Mouse (Mus musculus) neural tube, embryonic 12.5 days (tissue): ENCODE measurements around the gene Zfyve27. TPM values are rescaled to one million over a fixed set of nuclear protein-coding genes. Genes with fewer than 3 reads are reported as not detected.

Source experiments
- ATAC-seq: fragments of 200-750 bp; cut with Nextera tagmentation; 2 replicates; pipeline ENCODE4 v1.8.0; 2017; ENCODE audit warnings: low read depth, mild to moderate bottlenecking, moderate TSS enrichment, moderate library complexity; ENCODE audit not compliant: low FRiP score
- H3K27ac ChIP-seq: fragments of 300-500 bp; sonication (generic); 2 replicates; pipeline ENCODE4 v1.5.1; 2016
- H3K27me3 ChIP-seq: fragments of 300-500 bp; sonication (generic); replicated peaks from 2 replicates; pipeline ENCODE4 v1.6.1; 2016; ENCODE audit warnings: mild to moderate bottlenecking
- H3K36me3 ChIP-seq: fragments of 300-500 bp; sonication (generic); 2 replicates; pipeline ENCODE4 v1.6.1; 2016; ENCODE audit warnings: mild to moderate bottlenecking
- H3K4me1 ChIP-seq: fragments of 300-500 bp; sonication (generic); 2 replicates; pipeline ENCODE4 v1.6.1; 2016
- H3K4me2 ChIP-seq: fragments of 300-500 bp; sonication (generic); replicated peaks from 2 replicates; pipeline ENCODE4 v1.6.1; 2016; ENCODE audit warnings: mild to moderate bottlenecking
- H3K4me3 ChIP-seq: fragments of 300-500 bp; sonication (generic); 2 replicates; pipeline ENCODE4 v1.5.1; 2016
- H3K9ac ChIP-seq: fragments of 300-500 bp; sonication (generic); 2 replicates; pipeline ENCODE4 v1.6.1; 2016; ENCODE audit warnings: mild to moderate bottlenecking
- H3K9me3 ChIP-seq: fragments of 300-500 bp; sonication (generic); 2 replicates; pipeline ENCODE4 v1.6.1; 2016; ENCODE audit warnings: mild to moderate bottlenecking
- WGBS: fragments of 180-500 bp; shearing (Covaris S2); methylation state at CpG from one replicate; pipeline ENCODE4 v1.1.7; 2016; 5-methylcytosine and 5-hydroxymethylcytosine counted together
- polyA plus RNA-seq: library from polyadenylated mRNA; unstranded; fragments of >200 nt; fragmentation: Nextera tagmentation; extraction: Ambion mirVana; gene quantifications from 2 replicates; pipeline ENCODE4 v1.2.1, GENCODE M21; 2016

Zfyve27 gene
- polyA plus RNA-seq, 1 experiment from 2014 or later: 59.1 TPM

GRCm38 (mm10) chr19:42196378-42196777, 32.6 kb downstream of the Zfyve27 start:
- ATAC-seq: no peak
- WGBS: 85% methylated on average over 4 of the region's 4 CpGs

DNA sequence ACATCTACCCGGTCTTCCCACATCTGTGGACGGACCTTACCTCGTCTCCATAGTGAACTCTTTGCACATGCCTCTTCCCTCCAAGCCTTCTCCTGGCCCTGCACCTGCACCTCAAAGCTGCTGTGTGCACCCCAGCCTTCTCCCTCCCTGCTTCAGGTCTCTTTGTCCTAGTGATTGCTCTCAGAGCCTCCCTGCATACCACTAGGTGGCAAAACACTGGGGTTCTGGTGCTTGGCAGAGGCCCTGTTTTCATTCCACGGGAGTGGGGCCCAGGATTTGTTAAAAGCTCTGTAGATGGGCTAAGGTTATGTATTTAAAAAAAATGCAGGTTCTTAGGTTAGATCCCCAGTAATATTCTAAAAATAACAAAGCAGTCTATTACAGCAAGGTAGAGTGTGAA, 33.3 kb downstream of the Zfyve27 start:
- no peaks in the 10 kb centered on the region for H3K9me3 ChIP-seq
- peaks cover 13% of the 10 kb centered on the region; the same call in 1 of the 2 replicates for H3K4me1 ChIP-seq
- H3K36me3 ChIP-seq: peaks cover 5% of the 10 kb centered on the region
- no peak overlapping the region for H3K9ac ChIP-seq
- WGBS: 66% methylated on average over 4 of the region's 4 CpGs
- no peak for ATAC-seq
- H3K27ac ChIP-seq: no peak overlapping the region
- H3K27me3 ChIP-seq: peaks cover 38% of the 10 kb centered on the region
- H3K4me2 ChIP-seq: no peak overlapping the region
- H3K4me3 ChIP-seq: no peak overlapping the region

More at GRCm38 (mm10) chr19:42196378-42196777, 32.6 kb downstream of the Zfyve27 start:
- Histone ChIP-seq H3K4me3 (no peak overlapping the region), H3K4me1 (peaks cover 6% of the 10 kb centered on the region; the same call in 1 of the 2 replicates), H3K27me3 (peaks cover 31% of the 10 kb centered on the region), H3K27ac (no peak overlapping the region), H3K9me3 (no peaks in the 10 kb centered on the region), H3K4me2 (no peak overlapping the region), H3K9ac (no peak overlapping the region), H3K36me3 (peaks cover 11% of the 10 kb centered on the region)

- Histone ChIP-seq H3K9ac (no peak overlapping the region), H3K27ac (no peak overlapping the region), H3K4me3 (no peak overlapping the region), H3K36me3 (no peaks in the 10 kb centered on the region), H3K4me2 (no peak overlapping the region), H3K27me3 (peaks cover 47% of the 10 kb centered on the region), H3K4me1 (peaks cover 16% of the 10 kb centered on the region; the same call in 1 of the 2 replicates), H3K9me3 (no peaks in the 10 kb centered on the region)
- no peak for ATAC-seq
- WGBS: 49% methylated on average over 11 of the region's 11 CpGs
Observed at GRCm38 (mm10) chr19:42198026-42198425, 34.3 kb downstream of the Zfyve27 start.

GRCm38 (mm10) chr19:42201696-42202381, 38.1 kb downstream of the Zfyve27 start, which contains the start of gene Sfrp5:
Gene Sfrp5 (minus strand): TSS chr19:42202252.
- H3K4me2 ChIP-seq: peak within 1 kb of the TSS; percentile 55
- ATAC-seq: 0 out of 2 replicates have a peak, but pooled peaks have one; percentile 39
- peaks cover 56% of the 10 kb centered on the region for H3K27me3 ChIP-seq

GRCm38 (mm10) chr19:42202467-42202866, 38.7 kb downstream of the Zfyve27 start:
- peaks cover 56% of the 10 kb centered on the region for H3K27me3 ChIP-seq
- 41% methylated on average over 8 of the region's 8 CpGs for WGBS
- no peak overlapping the region for H3K9ac ChIP-seq
- H3K4me1 ChIP-seq: peaks cover 13% of the 10 kb centered on the region; the same call in 1 of the 2 replicates
- H3K27ac ChIP-seq: no peak overlapping the region
- H3K36me3 ChIP-seq: no peaks in the 10 kb centered on the region
- H3K4me3 ChIP-seq: no peak overlapping the region
- peak overlapping the region; percentile 55 for H3K4me2 ChIP-seq
- no peaks in the 10 kb centered on the region for H3K9me3 ChIP-seq
- no peak for ATAC-seq

More at GRCm38 (mm10) chr19:42201696-42202381, 38.1 kb downstream of the Zfyve27 start, which contains the start of gene Sfrp5:
- H3K4me3 ChIP-seq: peak within 1 kb of the TSS; percentile 31
- no peaks in the 10 kb centered on the region for H3K36me3 ChIP-seq
- H3K9ac ChIP-seq: peak within 1 kb of the TSS; percentile 13; the same call in 1 of the 2 replicates
- H3K27ac ChIP-seq: no peak within 1 kb of the TSS
- WGBS: under 1% methylated on average over 60 of the region's 60 CpGs
- peaks cover 13% of the 10 kb centered on the region; the same call in 1 of the 2 replicates for H3K4me1 ChIP-seq
- H3K9me3 ChIP-seq: no peaks in the 10 kb centered on the region

DNA sequence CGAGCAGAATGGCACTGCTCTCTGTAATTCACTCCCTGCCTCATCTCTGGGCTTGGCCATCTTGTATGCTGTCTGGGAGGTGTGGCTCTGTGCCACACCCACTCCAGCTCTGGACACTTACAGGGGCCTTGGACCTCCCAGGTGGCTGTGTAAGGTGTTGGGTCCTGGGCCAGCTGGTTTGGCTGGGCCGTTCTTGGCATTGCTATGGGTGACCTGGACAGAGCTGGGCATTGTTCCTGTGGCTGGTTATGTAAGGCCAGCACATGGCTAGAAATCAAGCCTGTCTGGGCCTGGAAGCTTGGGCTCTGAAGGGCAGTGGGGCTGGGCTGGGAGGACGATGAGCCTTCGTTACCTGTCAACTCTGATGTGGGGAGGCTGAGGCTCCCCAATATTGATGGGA, 40.6 kb downstream of the Zfyve27 start:
- Histone ChIP-seq H3K4me2 (no peak overlapping the region), H3K4me1 (peaks cover 13% of the 10 kb centered on the region; the same call in 1 of the 2 replicates), H3K27me3 (peaks cover 46% of the 10 kb centered on the region), H3K36me3 (no peaks in the 10 kb centered on the region), H3K27ac (no peak overlapping the region), H3K9me3 (no peaks in the 10 kb centered on the region), H3K9ac (no peak overlapping the region), H3K4me3 (no peak overlapping the region)
- 87% methylated on average over 4 of the region's 4 CpGs for WGBS
- ATAC-seq: no peak

DNA sequence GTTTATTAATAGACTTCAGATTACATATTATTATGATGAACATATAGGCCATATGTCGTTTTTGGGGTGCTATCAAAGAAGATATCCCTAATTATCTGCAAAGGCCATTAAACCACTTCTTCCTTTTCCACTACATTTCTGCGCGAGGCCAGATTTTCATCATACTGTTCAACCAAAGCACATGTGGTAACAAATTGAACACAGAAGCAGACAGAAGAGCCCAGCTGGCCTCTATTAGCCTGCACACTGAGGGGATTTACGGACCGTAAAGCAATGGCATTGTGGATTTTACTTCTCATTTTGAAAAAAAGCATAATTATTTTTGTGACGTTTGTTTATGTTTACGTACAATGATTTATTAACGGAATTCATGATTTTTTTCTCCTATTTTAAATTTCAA, 41.5 kb downstream of the Zfyve27 start:
- H3K36me3 ChIP-seq: no peaks in the 10 kb centered on the region
- peaks cover 21% of the 10 kb centered on the region; the same call in 1 of the 2 replicates for H3K4me1 ChIP-seq
- WGBS: 74% methylated on average over 8 of the region's 8 CpGs
- H3K9me3 ChIP-seq: no peaks in the 10 kb centered on the region
- no peak overlapping the region for H3K4me2 ChIP-seq
- no peak overlapping the region for H3K4me3 ChIP-seq
- no peak overlapping the region for H3K9ac ChIP-seq
- no peak overlapping the region for H3K27ac ChIP-seq
- peaks cover 37% of the 10 kb centered on the region for H3K27me3 ChIP-seq
- no peak for ATAC-seq

DNA sequence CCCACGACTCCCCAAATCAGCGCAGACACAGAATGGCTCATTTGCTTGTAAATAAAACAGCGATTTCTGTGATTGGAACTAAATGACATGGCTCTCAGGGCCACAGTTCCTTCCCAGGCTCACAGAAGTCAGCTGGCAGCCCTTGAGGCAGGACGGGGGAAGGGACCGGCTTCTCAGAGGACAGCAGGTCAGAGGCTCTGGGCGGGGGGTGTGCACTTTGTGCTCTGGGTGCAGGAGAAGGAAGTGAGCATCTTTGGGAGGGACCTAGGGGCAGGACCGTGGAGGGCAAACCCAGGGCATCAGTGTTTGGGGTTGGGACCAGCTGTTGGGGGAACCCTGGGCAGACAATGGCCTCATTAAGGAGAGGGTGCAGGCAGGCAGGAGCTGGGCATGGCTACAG, 45.7 kb downstream of the Zfyve27 start:
- 54% methylated on average over 7 of the region's 7 CpGs for WGBS
- Histone ChIP-seq H3K9ac (no peak overlapping the region), H3K4me1 (peaks cover 8% of the 10 kb centered on the region; the same call in 1 of the 2 replicates), H3K4me3 (no peak overlapping the region), H3K4me2 (no peak overlapping the region), H3K27me3 (no peaks in the 10 kb centered on the region), H3K9me3 (no peaks in the 10 kb centered on the region), H3K36me3 (no peaks in the 10 kb centered on the region), H3K27ac (no peak overlapping the region)
- ATAC-seq: no peak

DNA sequence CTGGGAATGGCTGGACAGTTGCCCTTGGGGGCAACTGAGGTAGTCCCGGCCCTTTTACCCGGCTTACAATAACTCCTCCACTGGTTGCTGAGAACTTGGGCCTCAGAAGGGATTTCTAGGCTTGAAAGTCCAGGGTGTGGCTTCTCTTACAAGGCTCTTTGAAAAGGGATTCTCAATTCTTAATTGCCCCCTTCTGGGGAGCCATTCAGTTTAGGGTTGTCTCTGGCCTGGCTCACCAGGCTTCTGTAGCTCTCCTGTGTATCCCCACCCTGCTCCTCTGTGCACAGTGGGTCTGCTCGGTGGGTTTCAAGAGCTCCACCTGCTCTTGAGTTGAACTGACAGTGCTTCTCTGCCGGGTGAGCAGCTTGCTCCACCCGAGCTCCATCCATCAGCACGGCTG, 46.2 kb downstream of the Zfyve27 start:
- H3K4me3 ChIP-seq: no peak overlapping the region
- H3K9ac ChIP-seq: no peak overlapping the region
- H3K4me1 ChIP-seq: peaks cover 8% of the 10 kb centered on the region; the same call in 1 of the 2 replicates
- H3K27ac ChIP-seq: no peak overlapping the region
- 56% methylated on average over 6 of the region's 6 CpGs for WGBS
- H3K4me2 ChIP-seq: no peak overlapping the region
- no peaks in the 10 kb centered on the region for H3K9me3 ChIP-seq
- H3K36me3 ChIP-seq: no peaks in the 10 kb centered on the region
- ATAC-seq: no peak
- H3K27me3 ChIP-seq: no peaks in the 10 kb centered on the region

DNA sequence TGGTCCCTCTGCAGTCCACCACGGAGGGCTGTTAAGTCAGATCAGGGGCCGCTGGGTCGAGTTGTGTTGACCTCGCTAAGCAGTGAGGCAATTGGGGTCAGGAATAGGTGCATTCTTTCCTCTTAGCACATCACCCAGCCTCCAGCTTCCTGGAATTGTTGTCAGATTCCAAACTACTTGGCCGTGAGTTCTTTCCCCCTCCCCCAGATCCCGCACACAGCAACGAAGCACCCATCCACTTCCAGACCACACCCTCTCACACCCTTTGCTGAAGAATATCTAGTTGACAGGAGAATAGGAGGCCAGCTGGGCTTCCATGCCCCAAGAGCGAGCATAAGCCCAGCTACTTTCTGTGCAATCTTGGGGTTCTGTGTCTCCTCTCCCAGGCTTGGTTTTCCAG, 48.2 kb downstream of the Zfyve27 start:
- WGBS: 44% methylated on average over 8 of the region's 8 CpGs
- no peak for ATAC-seq
- H3K4me3 ChIP-seq: no peak overlapping the region
- H3K9me3 ChIP-seq: no peaks in the 10 kb centered on the region
- no peak overlapping the region for H3K4me2 ChIP-seq
- peaks cover 8% of the 10 kb centered on the region; the same call in 1 of the 2 replicates for H3K4me1 ChIP-seq
- no peak overlapping the region for H3K27ac ChIP-seq
- H3K36me3 ChIP-seq: no peaks in the 10 kb centered on the region
- H3K27me3 ChIP-seq: no peaks in the 10 kb centered on the region
- H3K9ac ChIP-seq: no peak overlapping the region

DNA sequence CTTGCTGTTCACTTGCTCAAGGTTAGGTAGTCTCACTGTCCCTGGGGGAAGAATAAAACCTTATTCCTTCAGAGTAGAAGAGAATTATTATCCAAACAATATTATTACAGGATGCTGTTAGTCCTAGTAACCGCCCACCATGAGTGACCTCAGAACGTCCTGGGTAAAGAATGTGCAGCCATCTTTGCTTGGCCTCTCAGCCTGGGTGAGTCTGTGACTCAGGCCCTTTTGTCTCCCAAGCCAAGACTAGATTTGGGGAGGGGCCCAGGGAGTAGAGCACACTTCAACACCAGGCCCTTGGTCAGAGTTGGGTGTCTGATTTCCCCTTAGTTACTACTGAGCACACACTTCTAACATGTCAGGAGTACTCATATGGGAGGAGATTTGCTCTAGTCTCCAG, 50.9 kb downstream of the Zfyve27 start:
- 76% methylated on average over 2 of the region's 2 CpGs for WGBS
- H3K9me3 ChIP-seq: no peaks in the 10 kb centered on the region
- H3K4me3 ChIP-seq: no peak overlapping the region
- peaks cover 5% of the 10 kb centered on the region; the same call in 1 of the 2 replicates for H3K4me1 ChIP-seq
- H3K27me3 ChIP-seq: no peaks in the 10 kb centered on the region
- ATAC-seq: no peak
- H3K36me3 ChIP-seq: no peaks in the 10 kb centered on the region
- no peak overlapping the region for H3K27ac ChIP-seq
- no peak overlapping the region for H3K4me2 ChIP-seq
- H3K9ac ChIP-seq: no peak overlapping the region

DNA sequence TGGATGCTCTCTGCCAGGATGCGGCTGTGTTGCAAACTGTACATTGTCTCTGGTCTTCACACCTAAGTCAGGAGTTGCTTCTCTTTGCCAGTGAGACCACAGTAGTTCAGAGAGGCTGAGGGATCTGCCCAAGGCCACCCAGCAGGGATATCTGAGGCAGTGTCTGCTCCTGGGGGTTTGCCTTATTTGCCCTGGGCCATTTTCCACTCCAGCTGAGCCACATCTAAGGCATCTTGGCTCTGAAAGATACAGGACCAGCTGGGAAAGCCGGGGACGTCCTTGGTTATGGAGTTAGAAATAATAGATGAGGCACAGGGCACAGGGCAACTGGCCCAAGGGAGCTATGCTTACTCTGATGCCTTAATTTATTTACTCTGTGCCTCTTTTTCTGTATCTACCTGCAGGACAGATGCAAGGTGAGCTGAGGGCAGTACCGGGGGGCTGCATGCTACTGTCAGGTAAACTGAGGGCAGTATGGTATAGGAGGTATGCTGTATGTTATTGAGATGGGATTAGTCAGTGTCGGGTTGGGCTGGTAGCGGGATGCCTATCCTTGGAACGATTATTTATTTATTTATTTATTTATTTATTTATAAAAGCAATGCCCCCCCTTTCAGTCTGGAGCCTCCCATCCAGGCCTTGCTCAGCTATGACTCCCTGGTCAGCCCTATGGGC, 53.1 kb downstream of the Zfyve27 start:
- no peaks in the 10 kb centered on the region for H3K9me3 ChIP-seq
- H3K9ac ChIP-seq: no peak overlapping the region
- H3K4me3 ChIP-seq: no peak overlapping the region
- H3K27me3 ChIP-seq: no peaks in the 10 kb centered on the region
- no peaks in the 10 kb centered on the region for H3K36me3 ChIP-seq
- 69% methylated on average over 7 of the region's 7 CpGs for WGBS
- ATAC-seq: peak; percentile 37; the same call in 1 of the 2 replicates
- H3K4me2 ChIP-seq: no peak overlapping the region
- H3K4me1 ChIP-seq: no peaks in the 10 kb centered on the region
- no peak overlapping the region for H3K27ac ChIP-seq
